Mouse (Mus musculus): ENCODE data around the gene Zfp472. TPM values are rescaled to one million over a fixed set of nuclear protein-coding genes. Genes with fewer than 3 reads are reported as not detected.
A peak's percentile ranks its signal among the peaks of the same experiment; 100 is the strongest.

The Zfp472 gene
- polyA plus RNA-seq, 1 experiment: 14.5 TPM

- TF ChIP-seq EP300 (IDR thresholded peaks at IDR 0.05; ENCODE audit: insufficient read depth, low read depth, low read length) (no peak), CTCF (IDR thresholded peaks at IDR 0.05; ENCODE audit: low read depth, low read length) (no peak), POLR2A (IDR thresholded peaks at IDR 0.05; ENCODE audit: insufficient read depth, low read length) (no peak)
- Histone ChIP-seq H3K27me3 (ENCODE audit: control insufficient read depth, insufficient read depth, low read length, poor library complexity, severe bottlenecking) (no peaks in the 10 kb centered on the region), H3K27ac (ENCODE audit: insufficient read depth, low read length) (no peak overlapping the region), H3K4me3 (ENCODE audit: low read depth, low read length) (no peak overlapping the region), H3K9ac (ENCODE audit: low read depth, poor library complexity, severe bottlenecking) (no peak overlapping the region), H3K9me3 (replicated peaks; ENCODE audit: control insufficient read depth, insufficient read depth, low read length, poor library complexity, severe bottlenecking) (no peaks in the 10 kb centered on the region), H3K36me3 (ENCODE audit: control insufficient read depth, insufficient read depth, low read length, poor library complexity, severe bottlenecking) (no peaks in the 10 kb centered on the region), H3K4me1 (ENCODE audit: control insufficient read depth, insufficient read depth, low read length) (no peaks in the 10 kb centered on the region)
Measured at GRCm38 (mm10) chr17:32950136-32950535, 15.5 kb upstream of the Zfp472 start.

DNA sequence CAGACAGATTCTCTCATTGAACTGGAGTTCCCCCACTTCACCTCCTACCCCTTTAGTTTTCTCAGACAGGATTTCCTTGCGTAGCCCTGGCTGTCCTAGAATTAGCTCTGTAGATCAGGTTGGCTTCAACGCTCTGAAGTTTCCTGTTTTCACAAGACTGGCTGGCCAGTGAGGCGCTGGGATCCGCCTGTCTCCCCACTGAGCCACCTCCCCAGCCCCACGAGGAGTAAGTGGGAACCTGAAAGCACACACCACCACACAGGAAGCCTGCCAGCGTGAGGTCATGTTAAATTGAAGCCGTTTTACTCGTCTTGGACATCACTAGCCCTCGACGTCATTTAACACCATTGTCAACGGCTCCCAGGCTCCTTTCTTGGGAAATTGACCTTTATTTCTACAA, 14.6 kb upstream of the Zfp472 start:
- Histone ChIP-seq H3K27me3 (ENCODE audit: control insufficient read depth, insufficient read depth, low read length, poor library complexity, severe bottlenecking) (no peaks in the 10 kb centered on the region), H3K9ac (ENCODE audit: low read depth, poor library complexity, severe bottlenecking) (no peak overlapping the region), H3K4me3 (ENCODE audit: low read depth, low read length) (no peak overlapping the region), H3K4me1 (ENCODE audit: control insufficient read depth, insufficient read depth, low read length) (no peaks in the 10 kb centered on the region), H3K27ac (ENCODE audit: insufficient read depth, low read length) (no peak overlapping the region), H3K36me3 (ENCODE audit: control insufficient read depth, insufficient read depth, low read length, poor library complexity, severe bottlenecking) (no peaks in the 10 kb centered on the region), H3K9me3 (replicated peaks; ENCODE audit: control insufficient read depth, insufficient read depth, low read length, poor library complexity, severe bottlenecking) (no peaks in the 10 kb centered on the region)
- TF ChIP-seq EP300 (IDR thresholded peaks at IDR 0.05; ENCODE audit: insufficient read depth, low read depth, low read length) (no peak), CTCF (IDR thresholded peaks at IDR 0.05; ENCODE audit: low read depth, low read length) (no peak), POLR2A (IDR thresholded peaks at IDR 0.05; ENCODE audit: insufficient read depth, low read length) (no peak)

- Histone ChIP-seq H3K4me3 (ENCODE audit: low read depth, low read length) (peak overlapping the region; percentile 21), H3K36me3 (ENCODE audit: control insufficient read depth, insufficient read depth, low read length, poor library complexity, severe bottlenecking) (no peaks in the 10 kb centered on the region), H3K9ac (ENCODE audit: low read depth, poor library complexity, severe bottlenecking) (no peak overlapping the region), H3K27me3 (ENCODE audit: control insufficient read depth, insufficient read depth, low read length, poor library complexity, severe bottlenecking) (no peaks in the 10 kb centered on the region), H3K9me3 (replicated peaks; ENCODE audit: control insufficient read depth, insufficient read depth, low read length, poor library complexity, severe bottlenecking) (no peaks in the 10 kb centered on the region), H3K27ac (ENCODE audit: insufficient read depth, low read length) (no peak overlapping the region), H3K4me1 (ENCODE audit: control insufficient read depth, insufficient read depth, low read length) (no peaks in the 10 kb centered on the region)
- TF ChIP-seq CTCF (IDR thresholded peaks at IDR 0.05; ENCODE audit: low read depth, low read length) (peak; percentile 96), EP300 (IDR thresholded peaks at IDR 0.05; ENCODE audit: insufficient read depth, low read depth, low read length) (no peak)
Measured at GRCm38 (mm10) chr17:32951441-32951840, 14.2 kb upstream of the Zfp472 start.

GRCm38 (mm10) chr17:32965253-32965622, 376 bp upstream of the Zfp472 start:
- Histone ChIP-seq H3K4me1 (ENCODE audit: control insufficient read depth, insufficient read depth, low read length) (no peaks in the 10 kb centered on the region), H3K36me3 (ENCODE audit: control insufficient read depth, insufficient read depth, low read length, poor library complexity, severe bottlenecking) (no peaks in the 10 kb centered on the region), H3K9ac (ENCODE audit: low read depth, poor library complexity, severe bottlenecking) (peak overlapping the region; percentile 9), H3K27me3 (ENCODE audit: control insufficient read depth, insufficient read depth, low read length, poor library complexity, severe bottlenecking) (no peaks in the 10 kb centered on the region), H3K4me3 (ENCODE audit: low read depth, low read length) (peak overlapping the region; percentile 92), H3K27ac (ENCODE audit: insufficient read depth, low read length) (peak overlapping the region; percentile 22), H3K9me3 (replicated peaks; ENCODE audit: control insufficient read depth, insufficient read depth, low read length, poor library complexity, severe bottlenecking) (no peaks in the 10 kb centered on the region; the same call in 1 of the 2 replicates)
- no peak for TF ChIP-seq EP300 (IDR thresholded peaks at IDR 0.05; ENCODE audit: insufficient read depth, low read depth, low read length)
- no peak for TF ChIP-seq POLR2A (IDR thresholded peaks at IDR 0.05; ENCODE audit: insufficient read depth, low read length)
- TF ChIP-seq CTCF (IDR thresholded peaks at IDR 0.05; ENCODE audit: low read depth, low read length): no peak

GRCm38 (mm10) chr17:32981361-32981760, 15.7 kb downstream of the Zfp472 start:
- TF ChIP-seq CTCF (IDR thresholded peaks at IDR 0.05; ENCODE audit: low read depth, low read length) (no peak), EP300 (IDR thresholded peaks at IDR 0.05; ENCODE audit: insufficient read depth, low read depth, low read length) (no peak), POLR2A (IDR thresholded peaks at IDR 0.05; ENCODE audit: insufficient read depth, low read length) (no peak)
- Histone ChIP-seq H3K9me3 (replicated peaks; ENCODE audit: control insufficient read depth, insufficient read depth, low read length, poor library complexity, severe bottlenecking) (no peaks in the 10 kb centered on the region), H3K9ac (ENCODE audit: low read depth, poor library complexity, severe bottlenecking) (no peak overlapping the region), H3K4me1 (ENCODE audit: control insufficient read depth, insufficient read depth, low read length) (no peaks in the 10 kb centered on the region), H3K27me3 (ENCODE audit: control insufficient read depth, insufficient read depth, low read length, poor library complexity, severe bottlenecking) (no peaks in the 10 kb centered on the region), H3K4me3 (ENCODE audit: low read depth, low read length) (no peak overlapping the region), H3K36me3 (ENCODE audit: control insufficient read depth, insufficient read depth, low read length, poor library complexity, severe bottlenecking) (peaks cover 27% of the 10 kb centered on the region), H3K27ac (ENCODE audit: insufficient read depth, low read length) (no peak overlapping the region)

DNA sequence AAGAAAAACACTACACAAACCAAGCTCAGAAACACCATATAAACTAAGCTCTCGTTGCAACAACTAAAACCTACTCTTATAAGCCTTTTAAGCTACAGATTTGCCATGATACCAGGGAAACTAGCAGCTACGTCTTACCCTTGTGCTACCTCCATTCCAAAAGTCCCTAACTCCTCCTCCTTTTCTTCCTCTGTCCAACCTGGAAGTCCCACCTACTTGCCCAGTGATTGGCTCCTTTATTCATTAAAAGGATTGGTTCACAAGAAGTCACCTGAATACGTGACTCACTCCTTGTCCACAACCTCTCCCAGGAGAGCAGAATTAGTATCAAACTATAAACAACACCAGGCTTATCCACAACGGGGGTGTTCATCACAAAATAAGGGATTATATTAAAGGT, 20.7 kb downstream of the Zfp472 start:
- Histone ChIP-seq H3K4me3 (ENCODE audit: low read depth, low read length) (no peak overlapping the region), H3K4me1 (ENCODE audit: control insufficient read depth, insufficient read depth, low read length) (no peaks in the 10 kb centered on the region), H3K27ac (ENCODE audit: insufficient read depth, low read length) (no peak overlapping the region), H3K9me3 (replicated peaks; ENCODE audit: control insufficient read depth, insufficient read depth, low read length, poor library complexity, severe bottlenecking) (no peaks in the 10 kb centered on the region), H3K36me3 (ENCODE audit: control insufficient read depth, insufficient read depth, low read length, poor library complexity, severe bottlenecking) (no peaks in the 10 kb centered on the region), H3K27me3 (ENCODE audit: control insufficient read depth, insufficient read depth, low read length, poor library complexity, severe bottlenecking) (no peaks in the 10 kb centered on the region), H3K9ac (ENCODE audit: low read depth, poor library complexity, severe bottlenecking) (no peak overlapping the region)
- TF ChIP-seq POLR2A (IDR thresholded peaks at IDR 0.05; ENCODE audit: insufficient read depth, low read length): no peak
- TF ChIP-seq CTCF (IDR thresholded peaks at IDR 0.05; ENCODE audit: low read depth, low read length): no peak
- no peak for TF ChIP-seq EP300 (IDR thresholded peaks at IDR 0.05; ENCODE audit: insufficient read depth, low read depth, low read length)
